Mouse (Mus musculus): ENCODE data around the gene Sorcs1. TPM values are rescaled to one million over a fixed set of nuclear protein-coding genes. Genes with fewer than 3 reads are reported as not detected.
A peak's percentile ranks its signal among the peaks of the same experiment; 100 is the strongest.

Gene Sorcs1
- polyA plus RNA-seq, 1 experiment from 2014 or later: 2.8 TPM

- Histone ChIP-seq H3K27ac (no peak overlapping the region), H3K27me3 (ENCODE audit: insufficient read depth, low read length) (no peaks in the 10 kb centered on the region), H3K4me1 (replicated peaks; ENCODE audit: insufficient read depth, low read length) (no peaks in the 10 kb centered on the region), H3K36me3 (ENCODE audit: insufficient read depth, low read length) (no peaks in the 10 kb centered on the region), H3K9ac (ENCODE audit: low read depth, low read length) (no peak overlapping the region), H3K9me3 (replicated peaks; ENCODE audit: low read length) (no peaks in the 10 kb centered on the region), H3K4me3 (replicated peaks; ENCODE audit: low read depth, low read length) (no peak overlapping the region), H3K4me2 (ENCODE audit: low read length) (no peak overlapping the region)
- ATAC-seq (replicated peaks; ENCODE audit: low FRiP score, low read depth) (no peak), DNase-seq (ENCODE audit: low spot score) (peak; percentile 58)
- peak; percentile 58 for TF ChIP-seq CTCF (IDR thresholded peaks at IDR 0.05; ENCODE audit: low read depth)
- 51% methylated on average over 9 of the region's 9 CpGs for WGBS
These were observed 315.6 kb downstream of the Sorcs1 start for GRCm38 (mm10) chr19:50362655-50363500.

- 20% methylated on average over 2 of the region's 2 CpGs for WGBS
These were observed 319.9 kb downstream of the Sorcs1 start for GRCm38 (mm10) chr19:50358561-50358960.

GRCm38 (mm10) chr19:50339211-50339610 lies 339.2 kb downstream of the Sorcs1 start:
- WGBS: 93% methylated on average over 8 of the region's 8 CpGs
- Histone ChIP-seq H3K4me2 (ENCODE audit: low read length) (no peak overlapping the region), H3K36me3 (ENCODE audit: insufficient read depth, low read length) (no peaks in the 10 kb centered on the region), H3K4me1 (replicated peaks; ENCODE audit: insufficient read depth, low read length) (no peaks in the 10 kb centered on the region), H3K4me3 (replicated peaks; ENCODE audit: low read depth, low read length) (no peak overlapping the region), H3K9me3 (replicated peaks; ENCODE audit: low read length) (no peaks in the 10 kb centered on the region), H3K9ac (ENCODE audit: low read depth, low read length) (no peak overlapping the region), H3K27ac (no peak overlapping the region), H3K27me3 (ENCODE audit: insufficient read depth, low read length) (no peaks in the 10 kb centered on the region)
- no peak for ATAC-seq (replicated peaks; ENCODE audit: low FRiP score, low read depth)
- no peak for TF ChIP-seq CTCF (IDR thresholded peaks at IDR 0.05; ENCODE audit: low read depth)
- DNase-seq (ENCODE audit: low spot score): no peak

More at GRCm38 (mm10) chr19:50358561-50358960, 319.9 kb downstream of the Sorcs1 start:
- Histone ChIP-seq H3K9ac (ENCODE audit: low read depth, low read length) (no peak overlapping the region), H3K27me3 (ENCODE audit: insufficient read depth, low read length) (no peaks in the 10 kb centered on the region), H3K36me3 (ENCODE audit: insufficient read depth, low read length) (no peaks in the 10 kb centered on the region), H3K4me2 (ENCODE audit: low read length) (no peak overlapping the region), H3K4me3 (replicated peaks; ENCODE audit: low read depth, low read length) (no peak overlapping the region), H3K4me1 (replicated peaks; ENCODE audit: insufficient read depth, low read length) (no peaks in the 10 kb centered on the region), H3K9me3 (replicated peaks; ENCODE audit: low read length) (no peaks in the 10 kb centered on the region), H3K27ac (no peak overlapping the region)
- DNase-seq (ENCODE audit: low spot score) (peak; percentile 23), ATAC-seq (replicated peaks; ENCODE audit: low FRiP score, low read depth) (no peak)
- no peak for TF ChIP-seq CTCF (IDR thresholded peaks at IDR 0.05; ENCODE audit: low read depth)

- Histone ChIP-seq H3K4me3 (replicated peaks; ENCODE audit: low read depth, low read length) (no peak overlapping the region), H3K4me2 (ENCODE audit: low read length) (no peak overlapping the region), H3K9ac (ENCODE audit: low read depth, low read length) (no peak overlapping the region), H3K9me3 (replicated peaks; ENCODE audit: low read length) (no peaks in the 10 kb centered on the region), H3K27ac (no peak overlapping the region), H3K36me3 (ENCODE audit: insufficient read depth, low read length) (no peaks in the 10 kb centered on the region), H3K27me3 (ENCODE audit: insufficient read depth, low read length) (no peaks in the 10 kb centered on the region), H3K4me1 (replicated peaks; ENCODE audit: insufficient read depth, low read length) (no peaks in the 10 kb centered on the region)
- WGBS: 81% methylated on average over 3 of the region's 3 CpGs
- ATAC-seq (replicated peaks; ENCODE audit: low FRiP score, low read depth) (no peak), DNase-seq (ENCODE audit: low spot score) (no peak)
- no peak for TF ChIP-seq CTCF (IDR thresholded peaks at IDR 0.05; ENCODE audit: low read depth)
These were observed 341.7 kb downstream of the Sorcs1 start for GRCm38 (mm10) chr19:50336751-50337150.

- Histone ChIP-seq H3K4me1 (replicated peaks; ENCODE audit: insufficient read depth, low read length) (no peaks in the 10 kb centered on the region), H3K9ac (ENCODE audit: low read depth, low read length) (no peak overlapping the region), H3K27ac (no peak overlapping the region), H3K27me3 (ENCODE audit: insufficient read depth, low read length) (no peaks in the 10 kb centered on the region), H3K4me3 (replicated peaks; ENCODE audit: low read depth, low read length) (no peak overlapping the region), H3K4me2 (ENCODE audit: low read length) (no peak overlapping the region), H3K9me3 (replicated peaks; ENCODE audit: low read length) (no peaks in the 10 kb centered on the region), H3K36me3 (ENCODE audit: insufficient read depth, low read length) (no peaks in the 10 kb centered on the region)
- no peak for ATAC-seq (replicated peaks; ENCODE audit: low FRiP score, low read depth)
- WGBS: 62% methylated on average over 3 of the region's 3 CpGs
- TF ChIP-seq CTCF (IDR thresholded peaks at IDR 0.05; ENCODE audit: low read depth): no peak
- no peak for DNase-seq (ENCODE audit: low spot score)
These were observed 347.3 kb downstream of the Sorcs1 start for GRCm38 (mm10) chr19:50331136-50331535.

- TF ChIP-seq CTCF (IDR thresholded peaks at IDR 0.05; ENCODE audit: low read depth): no peak
These were observed 350.6 kb downstream of the Sorcs1 start for GRCm38 (mm10) chr19:50327804-50328203.

More at GRCm38 (mm10) chr19:50327804-50328203, 350.6 kb downstream of the Sorcs1 start:
- Histone ChIP-seq H3K27ac (no peak overlapping the region), H3K27me3 (ENCODE audit: insufficient read depth, low read length) (no peaks in the 10 kb centered on the region), H3K4me1 (replicated peaks; ENCODE audit: insufficient read depth, low read length) (no peaks in the 10 kb centered on the region), H3K9ac (ENCODE audit: low read depth, low read length) (no peak overlapping the region), H3K36me3 (ENCODE audit: insufficient read depth, low read length) (no peaks in the 10 kb centered on the region), H3K4me3 (replicated peaks; ENCODE audit: low read depth, low read length) (no peak overlapping the region), H3K9me3 (replicated peaks; ENCODE audit: low read length) (no peaks in the 10 kb centered on the region), H3K4me2 (ENCODE audit: low read length) (no peak overlapping the region)
- WGBS: 70% methylated on average over 8 of the region's 8 CpGs
- DNase-seq (ENCODE audit: low spot score): peak; percentile 11
- ATAC-seq (replicated peaks; ENCODE audit: low FRiP score, low read depth): no peak; the same call in 1 of the 2 replicates

All from kidney, postnatal 0 days (tissue).